Mouse (Mus musculus) lung, adult 18-20 months (tissue): ENCODE measurements around the gene Egfr.

Experiments used
- DNase-seq, 2 experiments: peaks; one replicate each; pipeline ENCODE4 v3.0.0; 2022; ENCODE audit warnings: mixed read lengths in 2 of 2

The Egfr gene

DNA sequence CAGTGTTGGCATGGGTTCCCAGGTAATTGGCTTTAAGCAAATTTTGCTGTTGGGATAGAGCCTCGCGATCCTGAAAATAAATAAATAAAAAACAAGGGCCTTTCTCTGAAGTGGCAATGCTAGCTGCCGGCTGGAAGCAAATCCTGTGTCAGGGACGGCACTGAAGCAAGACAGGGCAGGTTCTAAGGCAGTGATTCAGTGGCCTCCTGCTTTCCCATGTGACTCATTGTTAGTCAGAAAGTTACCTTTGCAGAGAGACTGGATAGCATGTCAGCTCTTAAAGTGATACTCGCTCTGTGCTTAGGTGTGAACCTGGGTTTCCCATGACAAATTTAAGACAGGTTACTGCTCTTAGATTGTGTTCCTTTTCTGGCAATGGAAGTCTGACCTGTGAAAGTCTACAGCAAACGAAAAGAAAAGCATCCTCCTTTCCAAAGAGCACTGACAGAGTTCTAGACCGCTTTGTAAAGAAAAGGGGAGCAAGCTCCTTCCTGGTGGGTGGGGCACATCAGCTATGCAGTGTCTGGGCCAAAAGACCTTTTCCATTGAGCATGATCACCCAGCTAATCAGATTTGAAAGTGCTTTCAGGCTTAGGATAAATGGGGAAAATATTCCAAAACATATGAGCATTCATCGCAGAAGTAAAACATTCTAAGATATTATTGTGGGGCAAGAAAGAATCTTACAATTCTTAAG lies 78.7 kb downstream of the Egfr start:
- DNase-seq: no peak

DNA sequence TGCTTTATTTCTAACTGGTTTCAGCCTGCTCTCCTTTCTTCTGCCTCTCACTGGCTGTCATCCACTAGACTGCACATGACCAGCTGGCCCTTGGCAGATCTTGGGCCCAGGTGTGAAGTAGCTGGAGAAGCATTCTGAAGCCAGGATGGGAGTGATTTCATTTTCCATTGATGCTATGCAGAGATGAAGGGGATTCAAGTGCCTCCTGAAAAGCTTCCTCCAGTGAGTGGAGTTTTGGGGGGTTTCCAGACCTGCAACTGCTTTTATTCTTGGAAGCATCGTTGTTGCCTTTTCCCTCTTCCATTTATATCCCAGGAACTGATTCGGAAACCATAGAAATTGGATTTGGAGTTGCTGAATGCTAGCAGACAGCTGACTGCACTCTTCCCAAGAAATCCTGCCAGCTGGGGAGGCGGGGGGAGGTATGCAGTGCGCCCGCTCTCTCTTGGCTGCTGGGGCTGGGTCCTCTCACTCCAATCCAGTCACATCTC lies 80.0 kb downstream of the Egfr start:
- no peak for DNase-seq

DNA sequence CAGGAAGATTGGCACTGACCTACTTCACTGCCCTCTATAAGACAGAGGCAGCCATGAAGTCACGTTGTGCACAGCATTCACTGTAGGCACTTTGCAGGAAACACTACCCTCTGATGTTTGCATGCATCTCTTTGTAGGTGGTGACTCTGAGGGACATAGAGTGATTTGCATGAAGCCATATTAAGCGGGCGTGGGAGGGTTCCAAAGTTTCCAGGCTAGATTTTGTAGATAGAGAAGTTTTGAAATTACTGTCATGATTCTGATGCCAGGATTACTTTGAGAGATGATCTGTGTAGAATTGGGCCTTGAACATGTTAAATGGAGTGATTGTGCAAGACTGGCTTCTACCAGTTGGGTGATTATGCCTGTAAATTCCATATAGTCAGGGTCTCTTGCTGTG lies 86.8 kb downstream of the Egfr start:
- DNase-seq: no peak

DNA sequence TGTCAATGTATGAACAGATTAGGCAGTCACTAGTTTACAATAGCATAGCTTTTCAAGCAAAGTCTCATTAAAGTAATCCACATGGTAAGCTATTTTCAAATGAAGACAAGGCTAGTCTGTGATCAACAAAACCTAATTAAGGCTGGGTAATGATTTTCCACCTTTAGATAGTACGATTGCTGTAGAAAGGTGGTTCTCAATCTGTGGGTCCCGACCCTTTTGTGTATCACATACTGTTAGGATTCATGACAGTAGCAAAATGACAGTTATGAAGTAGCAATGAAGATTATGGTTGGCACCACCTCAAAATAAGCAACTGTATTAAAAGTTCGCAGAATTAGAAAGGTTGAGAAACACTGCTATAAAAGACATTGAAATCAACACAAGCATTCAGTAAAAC lies 90.9 kb downstream of the Egfr start:
- DNase-seq: no peak

DNA sequence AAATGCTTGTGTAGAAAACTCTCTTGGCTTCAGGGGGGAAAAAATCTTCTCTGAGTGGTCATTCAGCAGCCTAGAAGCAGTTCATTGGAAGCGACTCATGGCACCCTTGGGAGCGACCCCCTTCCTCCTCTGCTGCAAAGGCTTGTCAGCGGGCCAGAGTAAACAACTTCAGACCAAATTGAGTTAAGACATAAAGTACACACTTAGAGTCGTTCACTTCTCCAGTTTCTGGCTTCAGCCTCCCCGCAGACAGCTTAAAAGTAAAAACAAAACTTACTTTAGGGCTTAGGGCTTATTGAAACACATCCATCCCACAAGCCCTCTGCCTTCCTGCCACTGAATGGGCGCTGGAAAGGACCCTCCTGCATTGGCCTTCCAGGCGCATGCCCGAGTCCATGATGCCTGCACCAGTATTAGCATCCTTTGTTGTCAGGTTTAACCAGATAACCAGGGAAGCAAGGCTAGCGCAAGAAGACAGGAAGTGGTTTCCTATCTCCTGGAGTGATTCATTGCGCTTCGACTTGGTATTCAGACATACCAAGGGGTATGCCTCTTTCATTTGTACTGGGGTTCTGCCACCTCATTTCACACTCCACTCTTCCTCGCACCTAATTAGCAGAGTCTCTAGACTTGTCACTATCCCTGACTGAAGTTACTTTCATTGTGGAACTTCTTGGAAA lies 92.0 kb downstream of the Egfr start:
- DNase-seq: peak; percentile 32 to 72

DNA sequence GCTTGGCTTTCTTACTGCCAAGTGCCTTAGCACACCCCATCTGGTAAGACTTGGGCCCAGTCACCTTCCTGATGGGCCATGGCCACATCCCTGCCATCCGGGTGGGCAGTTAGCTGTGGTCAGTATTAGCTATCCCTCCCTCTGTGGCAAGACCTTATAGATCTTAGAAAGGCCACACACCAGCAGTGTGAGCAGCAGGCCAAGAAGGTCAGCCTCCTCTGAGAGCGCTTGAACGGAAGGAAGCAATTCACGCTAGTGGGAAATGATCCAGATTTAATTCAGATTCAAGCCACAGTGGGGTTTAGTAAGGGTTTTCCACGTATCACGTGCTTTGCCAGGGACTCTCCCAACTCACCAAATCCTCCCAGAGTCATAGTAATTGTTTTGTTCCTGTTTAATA lies 96.9 kb downstream of the Egfr start:
- DNase-seq: peak; percentile 10 to 31

DNA sequence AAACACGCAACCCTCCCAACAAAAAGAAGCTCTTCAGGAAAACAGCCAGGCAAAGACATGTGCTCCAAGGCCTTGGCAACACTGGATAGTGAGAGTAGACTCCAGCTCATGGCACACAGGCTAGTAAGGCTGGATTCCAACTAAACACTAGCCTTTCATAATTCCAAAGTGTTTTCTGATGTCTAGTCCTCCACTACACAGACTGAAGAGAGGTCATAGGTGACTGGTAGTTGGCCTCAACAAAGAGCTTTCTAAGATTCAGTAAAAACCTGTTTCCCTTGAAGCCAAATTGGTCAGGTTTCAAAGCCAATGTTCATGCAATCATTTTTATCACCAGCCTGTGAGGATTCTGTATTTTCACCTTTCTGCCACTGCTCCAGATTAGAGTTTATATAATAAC lies 99.4 kb downstream of the Egfr start:
- DNase-seq: no peak

DNA sequence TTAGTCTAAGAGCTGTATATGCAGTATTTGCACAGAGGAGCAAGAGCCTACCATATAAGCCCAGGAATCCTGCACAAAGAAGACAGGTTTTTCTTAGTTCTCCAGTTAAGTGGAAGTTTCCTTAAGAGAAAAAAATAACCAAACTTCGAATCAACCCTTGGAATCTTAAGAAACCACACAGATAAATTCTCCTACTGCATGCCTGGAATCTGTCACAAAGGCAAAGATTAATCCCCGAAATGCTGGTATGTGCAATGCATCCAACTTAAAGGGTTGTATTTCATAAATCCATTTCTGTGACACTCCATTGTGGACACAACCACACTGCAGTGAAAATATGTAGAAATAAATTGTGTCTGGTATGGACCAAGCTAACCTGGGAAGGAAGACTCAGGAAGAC lies 102.1 kb downstream of the Egfr start:
- no peak for DNase-seq

DNA sequence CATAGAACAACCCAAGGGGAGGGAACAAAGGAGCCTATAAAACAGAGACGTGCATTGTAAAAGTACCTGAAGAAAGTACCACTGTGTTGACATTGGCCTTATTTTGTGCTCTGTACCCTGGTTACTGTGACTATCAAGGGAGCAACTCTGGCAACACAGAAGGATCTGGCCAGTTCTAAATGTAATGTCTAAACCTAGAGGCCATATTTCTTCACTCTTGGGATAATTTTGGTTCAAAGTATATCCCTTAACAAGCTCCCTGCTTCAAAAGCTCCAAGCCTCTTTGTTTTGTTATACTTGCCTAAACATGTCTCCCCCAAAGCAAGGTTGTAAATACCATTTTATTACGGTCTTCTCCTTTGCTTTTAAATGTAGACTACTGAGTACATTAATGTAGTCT lies 105.3 kb downstream of the Egfr start:
- DNase-seq: no peak

DNA sequence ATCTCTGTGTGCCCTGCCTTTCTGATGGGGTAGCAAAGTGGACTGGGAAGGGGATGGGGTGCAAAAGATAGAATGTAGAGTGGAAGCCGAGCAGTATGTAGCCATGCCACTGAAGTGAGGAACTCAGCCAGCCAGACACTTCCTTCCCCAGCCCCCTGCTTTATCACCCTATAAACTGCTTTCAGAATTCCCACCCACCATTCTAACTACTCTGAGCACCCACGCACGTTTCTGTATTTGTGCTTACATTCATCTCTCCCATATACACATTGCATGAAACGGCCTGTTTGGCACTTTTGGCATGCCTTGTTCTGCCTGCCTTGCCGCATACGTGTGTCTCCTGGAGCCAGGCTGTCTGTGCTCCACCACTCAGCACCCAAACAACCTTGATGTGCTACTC lies 109.0 kb downstream of the Egfr start:
- DNase-seq: no peak

DNA sequence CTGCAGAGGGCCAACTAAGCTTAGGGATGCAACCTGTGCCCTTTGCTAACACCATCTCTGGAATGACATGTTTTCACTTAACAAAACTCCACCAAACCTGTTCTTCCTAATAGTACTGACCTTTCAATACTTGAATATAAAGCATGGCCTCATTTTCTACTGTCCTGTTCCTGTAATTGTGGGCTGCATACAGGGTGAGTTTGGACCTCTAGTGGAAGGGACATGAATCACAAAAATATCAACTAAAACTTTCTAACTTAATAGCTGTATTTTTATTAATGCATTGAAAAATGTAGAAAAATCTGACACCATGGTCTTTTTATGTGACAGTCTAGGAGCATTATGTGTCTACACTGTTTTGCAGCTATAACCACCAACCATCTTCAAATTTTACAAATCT lies 111.5 kb downstream of the Egfr start:
- no peak for DNase-seq

DNA sequence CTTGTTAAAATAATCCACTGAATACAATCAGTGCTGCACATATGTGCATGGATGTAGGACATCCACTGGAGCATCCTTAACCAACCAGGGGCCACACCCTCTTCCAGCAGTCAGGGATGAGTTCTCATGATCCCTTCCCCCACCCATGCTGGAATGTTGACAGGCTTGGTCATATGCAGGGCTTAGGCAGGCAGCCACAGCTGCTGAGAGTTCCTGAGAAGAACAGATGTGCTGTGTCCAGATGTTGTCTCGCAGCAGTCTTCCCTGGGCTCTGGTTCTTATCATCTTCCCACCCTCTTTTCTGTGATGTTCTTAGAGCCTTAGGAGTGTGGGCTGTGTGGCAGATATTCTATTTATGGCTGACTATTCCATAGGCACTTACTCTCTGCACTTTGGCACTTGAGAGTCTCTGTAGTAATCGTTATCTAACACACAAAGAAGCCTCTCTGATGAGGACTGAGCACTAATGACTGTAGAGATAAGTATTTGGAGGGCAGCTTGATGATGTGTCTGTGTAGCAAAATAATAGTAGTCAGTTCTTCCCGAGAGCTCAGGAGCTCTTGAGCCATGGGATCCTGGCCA lies 113.1 kb downstream of the Egfr start:
- no peak for DNase-seq

DNA sequence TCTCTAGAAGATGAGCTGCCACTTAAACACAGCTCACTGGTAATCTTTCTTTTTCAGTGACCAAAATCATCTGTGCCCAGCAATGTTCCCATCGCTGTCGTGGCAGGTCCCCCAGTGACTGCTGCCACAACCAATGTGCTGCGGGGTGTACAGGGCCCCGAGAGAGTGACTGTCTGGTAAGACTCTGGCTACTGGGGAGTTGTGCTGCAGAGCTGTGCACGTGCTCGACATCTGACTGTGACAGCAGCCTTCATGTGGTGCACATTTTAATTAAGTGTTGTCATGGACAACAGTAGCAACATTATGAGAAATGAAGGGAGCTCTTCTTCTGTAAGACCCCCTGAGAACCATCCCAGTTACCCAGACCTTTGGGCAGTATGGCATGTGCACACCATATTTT lies 116.0 kb downstream of the Egfr start:
- no peak for DNase-seq

DNA sequence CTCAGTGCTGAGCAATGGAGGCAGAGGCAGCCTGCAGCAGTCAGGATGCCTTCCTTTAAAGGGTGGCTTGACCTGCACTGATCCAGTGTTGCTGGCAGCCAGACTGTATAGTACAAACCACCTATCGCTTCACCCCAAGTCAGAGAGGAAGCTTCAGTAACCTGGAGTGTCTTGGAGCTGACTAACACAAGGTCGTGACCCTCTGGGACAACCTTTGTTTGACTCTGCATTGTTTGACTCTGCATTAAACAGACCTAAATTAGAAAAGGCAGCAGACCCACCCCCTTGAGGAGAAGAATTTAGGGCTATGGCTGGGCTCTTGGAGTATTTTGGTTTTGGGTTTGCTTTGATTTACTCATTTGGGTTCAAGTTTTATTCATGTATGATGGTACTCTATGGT lies 117.5 kb downstream of the Egfr start:
- no peak for DNase-seq

DNA sequence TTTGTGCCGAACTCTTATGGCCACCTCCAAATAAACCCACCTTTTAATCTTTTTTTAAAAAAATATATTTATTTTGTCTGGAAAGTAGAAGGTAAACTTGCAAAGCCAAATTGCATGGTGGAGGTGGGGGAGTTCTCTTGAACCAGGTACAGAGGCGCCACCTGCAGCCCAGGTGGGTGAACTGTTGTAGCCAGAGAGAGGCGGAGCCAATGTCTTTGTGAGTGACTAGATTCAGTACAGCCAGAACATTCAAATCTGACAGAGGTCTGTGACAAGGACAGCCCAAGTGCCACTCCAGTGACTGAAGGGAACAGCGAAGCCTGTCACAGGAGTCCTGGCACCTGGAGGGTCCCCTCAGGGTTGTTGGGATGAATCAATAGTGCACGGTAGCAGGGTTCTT lies 119.1 kb downstream of the Egfr start:
- DNase-seq: peak; percentile 69 to 72

DNA sequence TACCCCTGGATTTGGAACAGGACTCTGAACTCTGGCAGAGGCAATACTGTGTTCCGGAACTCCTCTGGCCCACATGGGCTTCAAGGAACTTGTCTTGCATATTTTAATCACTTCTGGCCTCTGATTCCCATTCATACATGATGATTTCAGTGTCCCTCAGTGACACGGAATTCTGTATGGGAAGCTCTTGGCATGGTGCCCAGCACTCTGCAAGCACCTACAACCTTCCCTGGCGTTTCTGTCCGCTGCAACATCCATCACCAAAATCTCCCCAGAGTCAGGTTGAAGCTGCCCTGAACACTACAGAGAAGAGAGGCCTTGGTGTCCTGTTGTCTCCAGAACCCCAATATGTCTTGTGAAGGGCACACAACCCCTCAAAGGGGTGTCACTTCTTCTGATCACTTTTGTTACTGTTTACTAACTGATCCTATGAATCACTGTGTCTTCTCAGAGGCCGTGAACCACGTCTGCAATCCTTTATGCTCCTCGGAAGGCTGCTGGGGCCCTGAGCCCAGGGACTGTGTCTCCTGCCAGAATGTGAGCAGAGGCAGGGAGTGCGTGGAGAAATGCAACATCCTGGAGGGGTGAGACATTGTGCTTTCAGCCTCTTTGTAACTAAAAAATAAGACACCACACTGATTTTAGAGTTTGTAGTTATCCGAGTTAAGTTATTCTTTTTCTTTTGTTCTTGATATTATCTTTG lies 125.8 kb downstream of the Egfr start:
- DNase-seq: no peak

DNA sequence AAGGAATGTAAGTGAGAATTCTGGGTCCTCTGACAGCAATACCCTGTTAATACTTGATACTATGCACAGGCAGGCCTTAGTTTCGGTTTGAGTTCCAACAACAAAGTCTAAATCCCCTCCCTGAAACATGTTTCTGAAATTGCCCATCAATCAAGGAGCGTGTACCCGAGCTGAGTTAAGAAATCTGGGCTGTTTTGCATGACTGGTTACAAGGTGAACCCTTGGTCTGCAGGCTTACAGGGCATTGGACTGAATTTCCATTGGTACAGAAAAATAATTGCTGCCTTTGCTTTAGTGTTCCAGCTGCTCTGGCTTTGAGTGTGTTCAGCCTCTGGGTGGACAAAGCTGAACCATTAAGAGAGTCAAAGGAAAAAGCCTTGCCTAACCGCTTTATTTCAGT lies 129.9 kb downstream of the Egfr start:
- DNase-seq: no peak

DNA sequence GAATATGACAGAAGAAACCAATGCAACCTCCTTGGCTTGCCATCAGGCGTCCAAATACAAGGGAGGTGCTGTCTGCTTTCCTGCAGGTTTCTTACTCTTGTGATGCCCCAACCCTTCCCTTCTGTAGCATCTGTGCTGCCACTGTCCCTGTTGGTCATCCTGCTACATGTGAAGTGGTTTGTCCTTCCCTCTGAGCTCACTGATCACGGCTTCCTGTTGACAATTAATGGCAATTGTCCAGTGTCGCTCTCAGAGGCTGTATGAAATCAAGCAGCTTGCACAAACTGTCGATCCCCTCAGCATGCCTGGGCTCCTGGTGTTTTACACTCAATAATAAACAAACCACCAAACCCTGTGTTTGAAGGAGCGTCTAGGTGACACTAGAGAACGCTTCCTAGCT lies 134.1 kb downstream of the Egfr start:
- no peak for DNase-seq

DNA sequence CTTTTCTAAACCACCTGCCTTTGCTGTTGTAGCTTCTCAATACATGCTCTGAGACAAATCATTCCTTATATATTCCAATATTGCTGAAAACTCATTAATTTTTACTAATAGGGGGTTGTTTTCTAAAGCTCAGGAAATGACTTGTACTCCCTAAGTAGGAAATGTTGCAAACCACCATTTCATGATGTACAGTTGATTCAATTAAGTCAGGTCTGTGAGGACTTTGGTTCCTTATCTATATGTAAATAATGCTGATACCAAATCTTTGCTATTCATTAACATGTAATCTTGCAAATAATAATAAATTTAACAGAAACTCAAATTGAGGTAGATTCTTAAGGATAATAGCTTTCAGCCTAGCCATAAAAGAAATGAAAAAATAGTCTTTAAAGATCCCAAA lies 136.1 kb downstream of the Egfr start:
- DNase-seq: no peak

DNA sequence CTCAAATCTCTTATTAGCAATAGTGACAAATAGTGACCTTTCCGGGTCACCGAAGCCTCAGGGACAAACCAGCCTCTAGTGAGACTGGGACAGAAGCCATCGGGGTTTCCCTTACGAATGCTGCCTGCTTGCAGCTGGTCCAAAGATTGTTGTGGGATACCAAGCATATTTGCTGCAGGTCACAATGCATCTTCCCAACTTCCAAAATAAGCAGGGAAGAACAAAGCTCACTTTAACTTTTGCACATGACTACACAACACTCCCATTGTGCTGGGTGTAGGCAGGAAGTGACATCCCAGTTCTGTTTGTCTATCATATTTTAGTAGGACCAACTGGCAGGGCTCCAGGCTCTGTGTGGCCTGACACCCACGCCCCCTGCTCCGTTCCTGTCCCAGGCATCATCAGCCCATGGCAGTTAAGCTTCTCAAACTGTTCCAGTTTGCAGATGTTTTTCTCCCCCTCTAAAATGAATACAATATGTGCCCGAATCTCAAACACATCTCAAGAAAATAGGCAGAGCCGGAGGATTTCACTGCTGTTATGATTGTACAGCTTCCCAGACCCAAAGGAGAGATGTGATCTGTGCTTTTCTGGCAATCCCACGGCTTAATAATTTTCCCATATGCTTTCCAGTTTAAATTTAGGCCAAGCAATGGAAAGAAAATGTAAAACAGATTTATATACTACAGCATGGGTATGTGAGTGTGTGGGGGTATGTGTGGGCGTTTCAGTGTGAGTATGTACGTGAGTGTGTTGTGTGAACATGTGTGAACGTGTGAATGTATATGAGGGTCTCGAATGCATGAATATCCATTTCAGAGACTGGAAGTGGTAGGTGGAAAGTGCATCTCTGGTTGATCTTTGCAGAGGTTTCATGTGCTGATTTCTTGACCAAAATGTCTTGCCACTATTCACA lies 143.7 kb downstream of the Egfr start:
- DNase-seq: no peak

DNA sequence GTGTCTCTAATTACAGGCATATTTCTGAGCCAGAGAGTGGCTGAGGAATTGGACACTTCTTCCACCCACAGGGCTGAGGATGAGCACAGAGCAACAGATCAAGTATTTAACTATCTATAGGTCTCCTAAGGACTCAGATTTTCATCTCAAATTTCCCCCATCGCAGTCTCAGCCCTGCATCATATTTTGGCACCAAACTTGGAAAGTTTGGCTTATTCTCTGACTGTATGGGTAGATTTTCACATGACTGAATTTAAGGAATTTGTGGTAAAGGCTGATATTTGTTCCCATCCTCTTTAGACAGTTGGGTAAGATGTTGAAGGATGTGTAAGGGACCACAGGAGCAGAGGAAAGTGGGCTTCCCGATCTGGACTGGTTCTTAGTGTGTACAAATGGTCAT lies 145.7 kb downstream of the Egfr start:
- no peak for DNase-seq

DNA sequence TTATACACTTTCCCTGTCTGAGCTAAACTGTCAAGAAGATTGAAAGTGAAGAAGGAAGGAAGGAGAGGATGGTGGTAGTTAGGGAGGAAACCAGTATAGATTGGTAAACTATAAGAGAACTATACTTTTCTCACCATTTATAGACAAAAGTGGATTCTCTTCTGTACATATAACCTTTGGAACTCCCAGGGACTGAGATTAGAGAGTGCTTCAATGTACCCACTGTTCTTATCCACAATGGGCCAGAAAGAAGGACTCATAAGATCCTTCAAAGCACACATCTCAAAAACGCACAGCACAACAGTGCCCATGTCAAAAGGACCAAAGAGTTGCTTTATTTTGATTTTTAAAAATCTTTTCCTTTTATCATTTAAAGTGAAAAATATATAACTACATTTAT lies 148.2 kb downstream of the Egfr start:
- DNase-seq: no peak
